Mouse (Mus musculus) liver, embryonic 14 days (tissue): Measurements from ENCODE around the gene Ghitm. TPM values are rescaled to one million over a fixed set of nuclear protein-coding genes. Genes with fewer than 3 reads are reported as not detected.

ENCODE experiments used
- polyA plus RNA-seq: library from polyadenylated mRNA; depleted of rRNA; stranded (reverse); fragments of >200 nt; gene quantifications from 2 replicates; pipeline ENCODE4 v1.2.3, GENCODE M21; 2012; rRNA removed

Ghitm gene
- 86.7 and 98.8 TPM in 2 replicates for polyA plus RNA-seq

DNA sequence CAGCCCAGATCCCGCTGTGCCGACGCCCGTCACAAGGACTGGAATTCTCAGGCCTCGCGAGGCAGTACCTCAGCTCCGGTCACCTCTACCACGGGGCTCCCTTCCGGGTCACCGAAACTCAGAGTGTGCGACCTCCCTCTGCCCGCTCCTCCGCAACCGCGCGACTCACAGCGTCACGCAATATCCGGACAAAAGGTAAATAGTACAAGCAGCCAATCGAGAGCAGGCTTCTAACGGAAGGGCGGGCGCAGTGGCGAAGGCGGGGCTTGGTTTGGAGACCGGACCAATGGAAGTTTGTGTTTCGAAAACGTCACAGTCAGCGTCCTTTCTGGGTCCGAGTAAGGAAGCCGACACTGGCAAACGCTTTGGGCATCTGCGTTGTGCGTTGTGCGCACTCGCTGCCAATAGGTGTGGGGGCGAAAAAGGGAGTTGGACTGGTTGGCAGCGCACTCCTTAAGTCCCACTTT lies at the start of gene Ghitm:
Gene Ghitm, minus strand, starts transcription at position 146 of the 467 bp plus-strand sequence.

DNA sequence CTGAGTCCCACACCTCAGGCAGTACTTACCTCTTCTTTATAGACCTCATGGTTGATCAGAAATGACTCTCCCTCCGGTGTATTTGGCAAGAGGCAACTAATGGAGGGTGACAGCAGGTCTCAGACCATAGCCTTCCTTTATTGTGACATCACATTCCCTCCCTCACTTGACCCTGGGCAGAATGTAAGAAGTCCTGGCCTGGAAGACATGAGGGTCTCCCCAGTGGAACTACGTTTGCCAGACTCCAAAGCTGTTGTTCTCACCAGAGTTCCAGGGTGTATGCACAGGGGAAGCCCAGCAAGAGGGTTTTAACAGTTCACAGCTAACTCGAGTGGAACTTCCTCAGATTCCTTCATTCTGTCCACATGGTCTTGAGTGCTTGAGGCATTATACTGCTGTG lies 21.1 kb downstream of the Ghitm start, which contains the start of gene 2610528A11Rik:
Gene 2610528A11Rik, minus strand, starts transcription at position 101 of the 400 bp plus-strand sequence.

GRCm38 (mm10) chr14:37097956-37098530 lies 37.0 kb downstream of the Ghitm start, which contains the start of gene Cdhr1:
Cdhr1 (minus strand) TSS chr14:37098347.

Other genes with a start within 250 kb of the Ghitm start
- gene Ccser2, start 166.5 kb downstream of the Ghitm start, polyA plus RNA-seq, result 1.7 and 1.8 TPM in 2 replicates
- gene Rgr, start 86.3 kb downstream of the Ghitm start, polyA plus RNA-seq, result 0.06 TPM in 1 of 2 replicates, not detected in the other
- gene Lrit1, start 80.4 kb downstream of the Ghitm start, polyA plus RNA-seq, result not detected in 2 replicates
- gene Lrit2, start 67.3 kb downstream of the Ghitm start, polyA plus RNA-seq, result not detected in 2 replicates
- gene Cdhr1, start 36.9 kb downstream of the Ghitm start, polyA plus RNA-seq, result not detected in 2 replicates
- 0.23 and 0.28 TPM in 2 replicates for gene 2610528A11Rik, start 21.2 kb downstream of the Ghitm start, polyA plus RNA-seq